In genomic region chr11:20830686-20831505, GRCm38 (mm10) we compare ENCODE assay signal across 8 mouse cellular contexts. TPM values are rescaled to one million over a fixed set of nuclear protein-coding genes. Genes with fewer than 3 reads are reported as not detected.
DNase-seq lines count a peak whose midpoint lies in the region; ATAC-seq and TF ChIP-seq lines count a peak whose summit lies in the region.

Lgalsl (minus strand) TSS chr11:20831056.

- WGBS in hindbrain, embryonic 16.5 days: under 1% methylated on average over 93 of the region's 102 CpGs

- DNase-seq in ZHBTc4 (ENCODE audit: low read depth, low spot score): peak; percentile 72
- DNase-seq in gastrocnemius, adult 8-10 months (ENCODE audit: low spot score in 2 of 2): peak; percentile 54 to 59
- peak; percentile 81 to 82 for DNase-seq in left cerebral cortex, adult 2 months (ENCODE audit: extremely low spot score in 1 of 2, low spot score in 2 of 2)
- DNase-seq in lung, postnatal 4 days: peak; percentile 82 to 86
- DNase-seq in right cerebral cortex, adult 18-20 months: peak; percentile 73
- DNase-seq in urinary bladder, adult 2 months (ENCODE audit: low spot score): peak; percentile 78

- peaks cover 5% of the 10 kb centered on the region for H3K4me1 ChIP-seq in cortical plate, adult 2 months (ENCODE audit: control insufficient read depth, insufficient read depth, low read length)
- peaks cover 23% of the 10 kb centered on the region for H3K4me1 ChIP-seq in hindbrain, embryonic 16.5 days (ENCODE audit: control insufficient read depth, insufficient read depth, low read depth, low read length)

- TF ChIP-seq CTCF in cortical plate, adult 2 months (IDR thresholded peaks at IDR 0.05; ENCODE audit: extremely low read depth, insufficient read depth, low read length): no peak
- TF ChIP-seq CTCF in left cerebral cortex, adult 2 months (IDR thresholded peaks at IDR 0.05): no peak

- peak within 1 kb of the TSS; percentile 92 for H3K27ac ChIP-seq in cortical plate, adult 2 months (ENCODE audit: insufficient read depth, low read length)
- peak within 1 kb of the TSS; percentile 97 for H3K27ac ChIP-seq in hindbrain, embryonic 16.5 days (ENCODE audit: low read depth, low read length)
- peak within 1 kb of the TSS; percentile 97 for H3K27ac ChIP-seq in left cerebral cortex, adult 2 months

- intact Hi-C loops in left cerebral cortex, adult 2 months (cut with DNase I): loop anchor here (1.0 to 5.0 kb wide), 4 partner anchors 28 to 261 kb away; partner anchors contain the start of gene Peli1

- H3K4me3 ChIP-seq in cortical plate, adult 2 months (ENCODE audit: insufficient read depth, low read length): peak within 1 kb of the TSS; percentile 90
- peak within 1 kb of the TSS; percentile 80 for H3K4me3 ChIP-seq in hindbrain, embryonic 16.5 days (ENCODE audit: low read length)
- peak within 1 kb of the TSS; percentile 98 for H3K4me3 ChIP-seq in left cerebral cortex, adult 2 months

- peaks cover 10% of the 10 kb centered on the region; the same call in 1 of the 2 replicates for H3K36me3 ChIP-seq in hindbrain, embryonic 16.5 days (ENCODE audit: control insufficient read depth, insufficient read depth, low read length)

- H3K9me3 ChIP-seq in hindbrain, embryonic 16.5 days (ENCODE audit: control insufficient read depth, low read length): no peaks in the 10 kb centered on the region

- peak; percentile 87 for ATAC-seq in hindbrain, embryonic 16.5 days

- no peaks in the 10 kb centered on the region for H3K27me3 ChIP-seq in hindbrain, embryonic 16.5 days (replicated peaks; ENCODE audit: control insufficient read depth, insufficient read depth, low read length)

- TF ChIP-seq POLR2A in cortical plate, adult 2 months (IDR thresholded peaks at IDR 0.05; ENCODE audit: extremely low read depth, insufficient read depth, low read length): peak; percentile 51; the same call in 1 of the 2 replicates

- H3K4me2 ChIP-seq in hindbrain, embryonic 16.5 days (ENCODE audit: low read length): peak within 1 kb of the TSS; percentile 87

- peak within 1 kb of the TSS; percentile 97 for H3K9ac ChIP-seq in hindbrain, embryonic 16.5 days (ENCODE audit: low read depth, low read length)

RNA-seq across cellular contexts. Expression of gene Lgalsl, which starts in this region (rescaled TPM):
- 46.5 and 48.4 TPM in 2 replicates for polyA plus RNA-seq in cortical plate, adult 2 months (2012; rRNA removed)
- 10 to 100 TPM; 68.0 to 76.2 (median 72.6) TPM for total RNA-seq in gastrocnemius, adult 8-10 months (2022)
- polyA plus RNA-seq in hindbrain, embryonic 16.5 days (2015; fragmentation: Nextera tagmentation; extraction: Ambion mirVana): 84.9 and 87.2 TPM in 2 replicates
- total RNA-seq in left cerebral cortex, adult 2 months (2021): 10 to 100 TPM; 80.7 to 86.3 TPM
- 21.7 and 21.8 TPM in 2 replicates for polyA plus RNA-seq in urinary bladder, adult 2 months (2012; rRNA removed)

Comparison
In these comparisons a context has a peak if more than half of its experiments do, and no peak if none do; other contexts are left out.
1. Peak in every context shown above with its lines: DNase-seq, ATAC-seq, H3K4me3 ChIP-seq and H3K27ac ChIP-seq.